Mouse (Mus musculus) midbrain, embryonic 10.5 days (tissue): ENCODE data around the gene Gm21083. TPM values are rescaled to one million over a fixed set of nuclear protein-coding genes. Genes with fewer than 3 reads are reported as not detected.

Source experiments
- polyA plus RNA-seq: library from polyadenylated mRNA; unstranded; fragments of >200 nt; fragmentation: Nextera tagmentation; extraction: Ambion mirVana; gene quantifications from 2 replicates; pipeline ENCODE4 v1.2.1, GENCODE M21; 2016

The Gm21083 gene
- polyA plus RNA-seq, 1 experiment from 2014 or later, result not detected

Other genes with a start within 250 kb of the Gm21083 start
- gene Gm21149, start 100.8 kb upstream of the Gm21083 start, polyA plus RNA-seq, result not detected in 2 replicates
- not detected in 2 replicates for gene Gm21190, start 48.1 kb upstream of the Gm21083 start, polyA plus RNA-seq
- not detected in 2 replicates for gene Speer4d, start 41.7 kb downstream of the Gm21083 start, polyA plus RNA-seq
- gene 4930572O03Rik, start 79.7 kb downstream of the Gm21083 start, polyA plus RNA-seq, result not detected in 2 replicates
- not detected in 2 replicates for gene Speer4c, start 136.9 kb downstream of the Gm21083 start, polyA plus RNA-seq